In the genomic region with DNA sequence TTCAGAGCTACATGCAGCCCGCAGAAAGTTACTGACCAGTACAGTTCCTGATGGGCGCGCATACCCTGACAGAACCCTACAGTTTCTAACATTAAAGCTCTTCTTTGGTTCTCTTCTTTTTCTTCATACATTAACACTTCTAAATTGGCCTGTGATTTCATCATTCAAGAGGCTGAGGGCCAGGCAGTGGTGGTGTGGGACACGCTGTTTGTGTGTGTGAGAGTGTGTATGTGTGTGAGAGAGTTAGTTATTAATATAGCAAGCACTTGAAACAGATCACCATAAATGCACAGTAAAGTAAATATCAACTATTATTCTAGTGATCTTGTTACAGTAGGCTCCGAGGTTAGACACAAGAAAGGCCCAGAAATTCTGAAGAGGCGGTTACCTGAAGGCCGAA, we compare ENCODE assay signal across 8 mouse cellular contexts. TPM values are rescaled to one million over a fixed set of nuclear protein-coding genes. Genes with fewer than 3 reads are reported as not detected.
A peak's percentile ranks its signal among the peaks of the same experiment; 100 is the strongest.
DNase-seq lines count a peak whose midpoint lies in the region; ATAC-seq and TF ChIP-seq lines count a peak whose summit lies in the region.

No protein-coding gene starts in this region.

- H3K27me3 ChIP-seq in cerebellum, adult 2 months (ENCODE audit: control insufficient read depth, insufficient read depth, low read length): no peaks in the 10 kb centered on the region
- H3K27me3 ChIP-seq in liver, embryonic 11.5 days (replicated peaks; ENCODE audit: control insufficient read depth, insufficient read depth, low read length): no peaks in the 10 kb centered on the region
- no peaks in the 10 kb centered on the region for H3K27me3 ChIP-seq in stomach, embryonic 14.5 days (ENCODE audit: control insufficient read depth, insufficient read depth, low read length)

- H3K4me3 ChIP-seq in cerebellum, adult 2 months (replicated peaks; ENCODE audit: insufficient read depth, low read depth, low read length): peak overlapping the region; percentile 81
- peak overlapping the region; percentile 84 for H3K4me3 ChIP-seq in liver, embryonic 11.5 days (ENCODE audit: low read depth, low read length)
- peak overlapping the region; percentile 87 for H3K4me3 ChIP-seq in stomach, embryonic 14.5 days (ENCODE audit: low read depth, low read length)

- peak overlapping the region; percentile 84 for H3K9ac ChIP-seq in liver, embryonic 11.5 days (ENCODE audit: low read depth, low read length)
- no peak overlapping the region for H3K9ac ChIP-seq in stomach, embryonic 14.5 days (replicated peaks; ENCODE audit: low read depth, low read length)

- H3K9me3 ChIP-seq in liver, embryonic 11.5 days (ENCODE audit: control insufficient read depth, low read length): no peaks in the 10 kb centered on the region
- H3K9me3 ChIP-seq in stomach, embryonic 14.5 days (ENCODE audit: control insufficient read depth, low read depth, low read length): no peaks in the 10 kb centered on the region

- TF ChIP-seq CTCF in cerebellum, adult 2 months (IDR thresholded peaks at IDR 0.05; ENCODE audit: borderline replicate concordance, insufficient read depth, low read depth, low read length): no peak

- H3K36me3 ChIP-seq in liver, embryonic 11.5 days (ENCODE audit: control insufficient read depth, insufficient read depth, low read length): peaks cover 16% of the 10 kb centered on the region
- peaks cover 26% of the 10 kb centered on the region for H3K36me3 ChIP-seq in stomach, embryonic 14.5 days (ENCODE audit: control insufficient read depth, insufficient read depth, low read length)

- no peaks in the 10 kb centered on the region for H3K4me1 ChIP-seq in cerebellum, adult 2 months (ENCODE audit: control insufficient read depth, insufficient read depth, low read length)
- H3K4me1 ChIP-seq in liver, embryonic 11.5 days (replicated peaks; ENCODE audit: control insufficient read depth, insufficient read depth, low read length): peaks cover 2% of the 10 kb centered on the region; the same call in 1 of the 2 replicates
- H3K4me1 ChIP-seq in stomach, embryonic 14.5 days (ENCODE audit: control insufficient read depth, insufficient read depth, low read length): peaks cover 4% of the 10 kb centered on the region; the same call in 1 of the 2 replicates

- WGBS in cerebellum, adult 2 months: 58% methylated on average over 7 of the region's 7 CpGs
- WGBS in liver, embryonic 11.5 days: 74% methylated on average over 7 of the region's 7 CpGs
- WGBS in stomach, embryonic 14.5 days: 62% methylated on average over 7 of the region's 7 CpGs

- no peak overlapping the region for H3K27ac ChIP-seq in cerebellum, adult 2 months (ENCODE audit: insufficient read depth, low read length)
- H3K27ac ChIP-seq in liver, embryonic 11.5 days (ENCODE audit: low read depth, low read length): no peak overlapping the region
- H3K27ac ChIP-seq in stomach, embryonic 14.5 days (ENCODE audit: low read length): peak overlapping the region; percentile 58; the same call in 1 of the 2 replicates

- TF ChIP-seq POLR2A in cerebellum, adult 2 months (IDR thresholded peaks at IDR 0.05; ENCODE audit: borderline replicate concordance, insufficient read depth, low read length): no peak

- ATAC-seq in liver, embryonic 11.5 days (replicated peaks; ENCODE audit: low FRiP score): peak; percentile 35; the same call in 1 of the 2 replicates
- ATAC-seq in stomach, embryonic 14.5 days (ENCODE audit: insufficient number of reproducible peaks, insufficient read depth, low FRiP score, low read depth): peak; percentile 33; the same call in 1 of the 2 replicates

- peak overlapping the region; percentile 63 for H3K4me2 ChIP-seq in liver, embryonic 11.5 days
- H3K4me2 ChIP-seq in stomach, embryonic 14.5 days (replicated peaks; ENCODE audit: low read depth, low read length): peak overlapping the region; percentile 82

- no peak for DNase-seq in cerebellum, adult 2 months
- DNase-seq in cerebellum, adult 9-11 months: no peak
- peak; percentile 12 for DNase-seq in retina, embryonic 14.5 days (ENCODE audit: low spot score)
- no peak for DNase-seq in retina, postnatal 1 day
- DNase-seq in liver, embryonic 11.5 days (ENCODE audit: low spot score): no peak
- no peak for DNase-seq in embryo, embryonic 11 days
- no peak for DNase-seq in urinary bladder, postnatal 25 days (ENCODE audit: low spot score)

RNA-seq across cellular contexts. Expression of gene Spag5, which starts 0.4 kb away (rescaled TPM):
- polyA plus RNA-seq in cerebellum, adult 2 months (2012; rRNA removed): 17.6 and 19.0 TPM in 2 replicates
- polyA plus RNA-seq in liver, embryonic 11.5 days (2014; fragmentation: Nextera tagmentation; extraction: Ambion mirVana): 48.3 and 50.3 TPM in 2 replicates
- 40.5 and 44.6 TPM in 2 replicates for polyA plus RNA-seq in stomach, embryonic 14.5 days (2014; fragmentation: Nextera tagmentation; extraction: Ambion mirVana)

RNA-seq across cellular contexts. Expression of gene BC030499, which starts 10.3 kb away (rescaled TPM):
- 2.6 and 2.9 TPM in 2 replicates for polyA plus RNA-seq in cerebellum, adult 2 months (2012; rRNA removed)
- polyA plus RNA-seq in liver, embryonic 11.5 days (2014; fragmentation: Nextera tagmentation; extraction: Ambion mirVana): 0.18 and 0.36 TPM in 2 replicates
- 0.17 and 0.32 TPM in 2 replicates for polyA plus RNA-seq in stomach, embryonic 14.5 days (2014; fragmentation: Nextera tagmentation; extraction: Ambion mirVana)

RNA-seq across cellular contexts. Expression of gene Aldoc, which starts 21.9 kb away (rescaled TPM):
- polyA plus RNA-seq in cerebellum, adult 2 months (2012; rRNA removed): 2,621 and 2,670 TPM in 2 replicates
- polyA plus RNA-seq in liver, embryonic 11.5 days (2014; fragmentation: Nextera tagmentation; extraction: Ambion mirVana): 8.8 and 9.9 TPM in 2 replicates
- 18.8 and 21.2 TPM in 2 replicates for polyA plus RNA-seq in stomach, embryonic 14.5 days (2014; fragmentation: Nextera tagmentation; extraction: Ambion mirVana)

RNA-seq across cellular contexts. Expression of gene Pigs, which starts 27.3 kb away (rescaled TPM):
- 94.2 and 98.6 TPM in 2 replicates for polyA plus RNA-seq in cerebellum, adult 2 months (2012; rRNA removed)
- polyA plus RNA-seq in liver, embryonic 11.5 days (2014; fragmentation: Nextera tagmentation; extraction: Ambion mirVana): 63.6 and 68.2 TPM in 2 replicates
- polyA plus RNA-seq in stomach, embryonic 14.5 days (2014; fragmentation: Nextera tagmentation; extraction: Ambion mirVana): 67.7 and 69.8 TPM in 2 replicates

RNA-seq across cellular contexts. Expression of gene 2610507B11Rik, which starts 39.4 kb away (rescaled TPM):
- 112 and 118 TPM in 2 replicates for polyA plus RNA-seq in cerebellum, adult 2 months (2012; rRNA removed)
- polyA plus RNA-seq in liver, embryonic 11.5 days (2014; fragmentation: Nextera tagmentation; extraction: Ambion mirVana): 59.5 and 62.2 TPM in 2 replicates
- 98.3 and 98.7 TPM in 2 replicates for polyA plus RNA-seq in stomach, embryonic 14.5 days (2014; fragmentation: Nextera tagmentation; extraction: Ambion mirVana)

Comparison
In these comparisons a context has a peak if more than half of its experiments do, and no peak if none do; other contexts are left out.
1. RNA of gene Aldoc, which starts 21.9 kb away (polyA plus RNA-seq): 2,621 to 2,670 TPM in cerebellum, adult 2 months; 18.8 to 21.2 TPM in stomach, embryonic 14.5 days and 8.8 to 9.9 TPM in liver, embryonic 11.5 days; every median in the first group is over 100 times any median in the second.
2. Peak in every context shown above with its lines, with median percentiles within 50 percentile points of each other: H3K4me3 ChIP-seq.